In genomic region chr8:121668553-121668952, GRCm38 (mm10) we compare ENCODE assay signal across 8 mouse cellular contexts. TPM values are rescaled to one million over a fixed set of nuclear protein-coding genes. Genes with fewer than 3 reads are reported as not detected.
A peak's percentile ranks its signal among the peaks of the same experiment; 100 is the strongest.
DNase-seq lines count a peak whose midpoint lies in the region; ATAC-seq lines count a peak whose summit lies in the region.

No protein-coding gene starts in this region.

- DNase-seq in layer of hippocampus, adult 11-12 months (ENCODE audit: low spot score): peak; percentile 36
- DNase-seq in layer of hippocampus, postnatal 25 days (ENCODE audit: extremely low spot score in 1 of 2, low spot score in 1 of 2): no peak
- DNase-seq in brain, embryonic 18.5 days (ENCODE audit: low read depth, low spot score): peak; percentile 56
- no peak for DNase-seq in hindbrain, embryonic 10.5 days (ENCODE audit: low spot score)
- no peak for DNase-seq in spleen, postnatal 4 days (ENCODE audit: low spot score in 2 of 2)
- no peak for DNase-seq in spleen, postnatal 36 days (ENCODE audit: low spot score in 2 of 2)
- no peak for DNase-seq in embryo, embryonic 11 days

- H3K4me2 ChIP-seq in midbrain, embryonic 15.5 days: no peak overlapping the region

- no peak; the same call in 1 of the 2 replicates for ATAC-seq in midbrain, embryonic 15.5 days (replicated peaks)

- H3K9me3 ChIP-seq in hindbrain, embryonic 10.5 days: no peaks in the 10 kb centered on the region
- no peaks in the 10 kb centered on the region for H3K9me3 ChIP-seq in midbrain, embryonic 15.5 days

- H3K4me3 ChIP-seq in hindbrain, embryonic 10.5 days: 0 out of 2 replicates have a peak overlapping the region, but pooled peaks have one; percentile 3
- H3K4me3 ChIP-seq in midbrain, embryonic 15.5 days: no peak overlapping the region

- H3K27me3 ChIP-seq in hindbrain, embryonic 10.5 days (ENCODE audit: insufficient read depth, poor library complexity, severe bottlenecking): peaks cover 6% of the 10 kb centered on the region; the same call in 1 of the 2 replicates
- no peaks in the 10 kb centered on the region for H3K27me3 ChIP-seq in midbrain, embryonic 15.5 days (replicated peaks)

- peak overlapping the region; percentile 69 for H3K27ac ChIP-seq in hindbrain, embryonic 10.5 days
- 0 out of 2 replicates have a peak overlapping the region, but pooled peaks have one; percentile 54 for H3K27ac ChIP-seq in midbrain, embryonic 15.5 days

- H3K9ac ChIP-seq in midbrain, embryonic 15.5 days: no peak overlapping the region

- no peaks in the 10 kb centered on the region for H3K36me3 ChIP-seq in hindbrain, embryonic 10.5 days
- no peaks in the 10 kb centered on the region for H3K36me3 ChIP-seq in midbrain, embryonic 15.5 days (replicated peaks)

- H3K4me1 ChIP-seq in hindbrain, embryonic 10.5 days (replicated peaks): peaks cover 36% of the 10 kb centered on the region
- peaks cover 28% of the 10 kb centered on the region for H3K4me1 ChIP-seq in midbrain, embryonic 15.5 days

- WGBS in hindbrain, embryonic 10.5 days: 52% methylated on average over 6 of the region's 6 CpGs
- WGBS in midbrain, embryonic 15.5 days: 38% methylated on average over 6 of the region's 6 CpGs

RNA-seq across cellular contexts. Expression of gene Zcchc14, which starts 15.9 kb away (rescaled TPM):
- 10 to 100 TPM; 79.7 to 88.2 TPM for total RNA-seq in layer of hippocampus, postnatal 25 days (2021)
- polyA plus RNA-seq in hindbrain, embryonic 10.5 days (2016; fragmentation: Nextera tagmentation; extraction: Ambion mirVana): 14.6 and 17.3 TPM in 2 replicates
- 25.4 and 28.0 TPM in 2 replicates for polyA plus RNA-seq in midbrain, embryonic 15.5 days (2015; fragmentation: Nextera tagmentation; extraction: Ambion mirVana)

Comparison
In these comparisons a context has a peak if more than half of its experiments do, and no peak if none do; other contexts are left out.
1. DNase-seq: peak in layer of hippocampus, adult 11-12 months (single experiment) and brain, embryonic 18.5 days (single experiment); none in layer of hippocampus, postnatal 25 days (0 of 2), hindbrain, embryonic 10.5 days (single experiment), spleen, postnatal 4 days (0 of 2), spleen, postnatal 36 days (0 of 2) and embryo, embryonic 11 days (single experiment).